Mouse (Mus musculus): Measurements from ENCODE around the gene Slc16a13. TPM values are rescaled to one million over a fixed set of nuclear protein-coding genes. Genes with fewer than 3 reads are reported as not detected.
A peak's percentile ranks its signal among the peaks of the same experiment; 100 is the strongest.
"Not testable (repeated sequence)": the region's sequence is repeated elsewhere in the genome, so short reads cannot be mapped to it uniquely, and the experiment has no call there.

Slc16a13 gene
- polyA plus RNA-seq, 1 experiment from 2014 or later: 15.7 TPM

GRCm38 (mm10) chr11:70171847-70172246 is 49.0 kb downstream of the Slc16a13 start:
- no peaks in the 10 kb centered on the region for H3K27me3 ChIP-seq (ENCODE audit: insufficient read depth, poor library complexity, severe bottlenecking)
- H3K4me1 ChIP-seq (replicated peaks): peaks cover 8% of the 10 kb centered on the region; the same call in 1 of the 2 replicates
- H3K36me3 ChIP-seq: no peaks in the 10 kb centered on the region
- H3K27ac ChIP-seq: no peak overlapping the region
- DNase-seq (ENCODE audit: low spot score): no peak
- H3K9me3 ChIP-seq: peaks cover 2% of the 10 kb centered on the region; the same call in 1 of the 2 replicates
- 50% methylated on average over 3 of the region's 3 CpGs for WGBS
- H3K4me3 ChIP-seq: no peak overlapping the region

DNA sequence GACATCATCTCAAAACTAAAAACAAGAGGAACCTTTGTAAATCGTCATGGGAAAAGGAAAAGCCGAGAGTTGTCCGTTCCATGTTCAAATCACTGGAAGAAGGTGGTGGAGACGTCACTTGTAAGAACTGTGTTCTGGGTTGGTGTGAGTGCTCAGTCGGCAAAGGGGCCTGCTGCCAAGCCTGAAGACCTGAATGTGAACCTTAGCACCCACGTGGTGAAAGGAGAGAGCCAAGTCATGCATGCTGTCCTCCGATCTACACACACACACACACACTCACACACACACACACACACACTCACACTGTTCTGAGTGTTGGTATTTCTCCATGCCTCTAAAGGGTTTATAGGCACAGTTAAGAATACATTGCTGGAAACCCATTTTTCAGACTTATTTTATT is 49.7 kb downstream of the Slc16a13 start:
- 81% methylated on average over 7 of the region's 7 CpGs for WGBS
- H3K4me3 ChIP-seq: no peak overlapping the region
- no peaks in the 10 kb centered on the region for H3K27me3 ChIP-seq (ENCODE audit: insufficient read depth, poor library complexity, severe bottlenecking)
- H3K36me3 ChIP-seq: no peaks in the 10 kb centered on the region
- no peak overlapping the region for H3K27ac ChIP-seq
- DNase-seq (ENCODE audit: low spot score): no peak
- H3K4me1 ChIP-seq (replicated peaks): peaks cover 8% of the 10 kb centered on the region; the same call in 1 of the 2 replicates
- no peaks in the 10 kb centered on the region for H3K9me3 ChIP-seq

DNA sequence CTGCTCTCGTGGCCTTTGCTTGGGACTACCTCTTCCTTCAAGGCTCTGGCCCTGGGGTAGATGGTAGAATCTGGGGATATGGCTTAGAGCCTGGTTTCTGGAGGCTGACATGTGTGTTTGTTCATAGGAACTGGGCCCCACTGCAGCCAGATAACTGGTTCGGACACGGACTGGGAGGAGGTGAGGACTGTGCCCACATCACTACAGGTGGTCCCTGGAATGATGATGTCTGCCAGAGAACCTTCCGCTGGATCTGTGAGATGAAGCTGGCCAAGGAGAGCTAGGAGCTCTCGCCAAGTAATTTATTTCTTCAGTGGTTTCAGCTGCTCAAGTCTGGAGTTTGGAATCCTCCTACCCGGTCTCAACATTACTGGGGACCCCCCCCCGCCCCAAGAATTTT is 50.6 kb downstream of the Slc16a13 start:
- H3K27me3 ChIP-seq (ENCODE audit: insufficient read depth, poor library complexity, severe bottlenecking): no peaks in the 10 kb centered on the region
- DNase-seq (ENCODE audit: low spot score): no peak
- WGBS: 85% methylated on average over 7 of the region's 7 CpGs
- H3K4me3 ChIP-seq: no peak overlapping the region
- H3K9me3 ChIP-seq: no peaks in the 10 kb centered on the region
- H3K36me3 ChIP-seq: no peaks in the 10 kb centered on the region
- H3K27ac ChIP-seq: no peak overlapping the region
- peaks cover 8% of the 10 kb centered on the region; the same call in 1 of the 2 replicates for H3K4me1 ChIP-seq (replicated peaks)

DNA sequence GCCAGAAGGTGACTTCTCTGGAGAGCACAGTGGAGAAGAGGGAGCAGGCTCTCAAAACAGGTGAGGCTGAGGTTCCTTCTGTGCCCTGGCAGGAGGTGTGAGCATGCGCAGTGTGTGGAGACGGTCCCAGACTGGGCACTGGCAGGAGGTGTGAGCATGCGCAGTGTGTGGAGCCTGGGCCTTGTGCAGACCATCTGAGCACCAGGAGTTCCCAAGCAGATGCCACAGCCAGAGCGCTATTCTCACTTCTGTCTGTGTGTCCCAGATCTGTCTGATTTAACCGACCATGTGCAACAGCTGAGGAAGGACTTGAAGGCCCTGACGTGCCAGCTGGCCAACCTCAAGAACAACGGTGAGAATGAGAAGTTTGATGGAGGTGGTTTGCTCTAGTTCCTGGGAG is 51.4 kb downstream of the Slc16a13 start:
- H3K27me3 ChIP-seq (ENCODE audit: insufficient read depth, poor library complexity, severe bottlenecking); H3K9me3 ChIP-seq; H3K27ac ChIP-seq; H3K36me3 ChIP-seq; DNase-seq (ENCODE audit: low spot score); H3K4me1 ChIP-seq (replicated peaks); H3K4me3 ChIP-seq: not testable (repeated sequence)
- WGBS: 92% methylated on average over 7 of the region's 7 CpGs

DNA sequence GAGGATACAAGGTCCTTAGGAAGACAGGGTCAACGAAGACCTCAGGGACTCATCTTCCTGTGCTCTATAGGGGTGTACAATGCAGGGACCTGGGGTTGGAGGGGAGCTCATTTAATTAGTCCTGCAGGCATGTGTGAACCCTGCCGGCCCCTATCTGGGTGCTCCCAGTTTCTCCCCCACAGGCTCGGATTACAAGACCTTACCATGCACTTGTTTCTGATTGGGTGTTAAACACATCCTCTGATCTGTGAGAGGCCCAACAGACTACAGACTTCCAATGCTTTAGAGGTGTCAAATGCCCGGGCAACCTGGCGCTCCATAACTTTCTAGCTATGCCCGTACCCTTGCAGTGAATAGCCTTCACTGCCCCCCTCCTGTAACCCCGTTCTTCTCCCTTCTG is 52.7 kb downstream of the Slc16a13 start:
- Histone ChIP-seq H3K4me1 (replicated peaks) (peaks cover 8% of the 10 kb centered on the region; the same call in 1 of the 2 replicates), H3K27ac (no peak overlapping the region), H3K27me3 (ENCODE audit: insufficient read depth, poor library complexity, severe bottlenecking) (no peaks in the 10 kb centered on the region), H3K36me3 (no peaks in the 10 kb centered on the region), H3K9me3 (no peaks in the 10 kb centered on the region), H3K4me3 (no peak overlapping the region)
- DNase-seq (ENCODE audit: low spot score): no peak
- 64% methylated on average over 7 of the region's 7 CpGs for WGBS

MicroRNAs within 50 kb of the gene (microRNA counts, 519-probe panel; counts per million panel counts)
- microRNA mmu-miR-195 (1,255 counts per million, percentile 77 among the panel's probes with 10 or more counts), microRNA mmu-miR-497 (1,255 counts per million, percentile 77 among the panel's probes with 10 or more counts)

Other genes starting within 250 kb of the Slc16a13 start
- gene Ctdnep1, start 239.9 kb downstream of the Slc16a13 start, polyA plus RNA-seq (2016; fragmentation: Nextera tagmentation; extraction: Ambion mirVana): 22.6 and 25.7 TPM in 2 replicates
- 156 and 167 TPM in 2 replicates for gene Elp5, start 238.5 kb downstream of the Slc16a13 start, polyA plus RNA-seq (2016; fragmentation: Nextera tagmentation; extraction: Ambion mirVana)
- gene Gabarap, start 229.9 kb downstream of the Slc16a13 start, polyA plus RNA-seq (2016; fragmentation: Nextera tagmentation; extraction: Ambion mirVana): 421 and 580 TPM in 2 replicates
- 93.7 and 98.1 TPM in 2 replicates for gene Phf23, start 225.3 kb downstream of the Slc16a13 start, polyA plus RNA-seq (2016; fragmentation: Nextera tagmentation; extraction: Ambion mirVana)
- gene Dvl2, start 220.5 kb downstream of the Slc16a13 start, polyA plus RNA-seq (2016; fragmentation: Nextera tagmentation; extraction: Ambion mirVana): 50.3 and 51.8 TPM in 2 replicates
- 44.9 and 51.7 TPM in 2 replicates for gene Acadvl, start 205.7 kb downstream of the Slc16a13 start, polyA plus RNA-seq (2016; fragmentation: Nextera tagmentation; extraction: Ambion mirVana)
- 16.4 and 19.9 TPM in 2 replicates for gene Dlg4, start 204.1 kb downstream of the Slc16a13 start, polyA plus RNA-seq (2016; fragmentation: Nextera tagmentation; extraction: Ambion mirVana)
- gene Asgr1, start 167.0 kb downstream of the Slc16a13 start, polyA plus RNA-seq (2016; fragmentation: Nextera tagmentation; extraction: Ambion mirVana): 0.68 and 1.3 TPM in 2 replicates
- gene Asgr2, start 128.4 kb downstream of the Slc16a13 start, polyA plus RNA-seq (2016; fragmentation: Nextera tagmentation; extraction: Ambion mirVana): 0.51 TPM in 1 of 2 replicates, not detected in the other
- not detected in 2 replicates for gene Mgl2, start 90.7 kb downstream of the Slc16a13 start, polyA plus RNA-seq (2016; fragmentation: Nextera tagmentation; extraction: Ambion mirVana)
- 0.35 and 0.81 TPM in 2 replicates for gene Clec10a, start 64.9 kb downstream of the Slc16a13 start, polyA plus RNA-seq (2016; fragmentation: Nextera tagmentation; extraction: Ambion mirVana)
- 0.93 and 1.5 TPM in 2 replicates for gene Slc16a11, start 8.3 kb downstream of the Slc16a13 start, polyA plus RNA-seq (2016; fragmentation: Nextera tagmentation; extraction: Ambion mirVana)
- 5.5 and 5.6 TPM in 2 replicates for gene Bcl6b, start 8.7 kb upstream of the Slc16a13 start, polyA plus RNA-seq (2016; fragmentation: Nextera tagmentation; extraction: Ambion mirVana)
- 240 and 261 TPM in 2 replicates for gene 0610010K14Rik, start 16.9 kb upstream of the Slc16a13 start, polyA plus RNA-seq (2016; fragmentation: Nextera tagmentation; extraction: Ambion mirVana)
- gene Gm21988, start 18.8 kb upstream of the Slc16a13 start, polyA plus RNA-seq (2016; fragmentation: Nextera tagmentation; extraction: Ambion mirVana): 10.0 and 14.5 TPM in 2 replicates
- 125 and 171 TPM in 2 replicates for gene Rnasek, start 18.8 kb upstream of the Slc16a13 start, polyA plus RNA-seq (2016; fragmentation: Nextera tagmentation; extraction: Ambion mirVana)
- gene Alox12, start 34.3 kb upstream of the Slc16a13 start, polyA plus RNA-seq (2016; fragmentation: Nextera tagmentation; extraction: Ambion mirVana): 2.4 and 3.7 TPM in 2 replicates
- gene Alox12e, start 101.6 kb upstream of the Slc16a13 start, polyA plus RNA-seq (2016; fragmentation: Nextera tagmentation; extraction: Ambion mirVana): not detected in 2 replicates
- gene Alox15, start 131.0 kb upstream of the Slc16a13 start, polyA plus RNA-seq (2016; fragmentation: Nextera tagmentation; extraction: Ambion mirVana): 0.06 and 0.16 TPM in 2 replicates
- 50.6 and 53.0 TPM in 2 replicates for gene Pelp1, start 189.0 kb upstream of the Slc16a13 start, polyA plus RNA-seq (2016; fragmentation: Nextera tagmentation; extraction: Ambion mirVana)
- 31.1 and 32.7 TPM in 2 replicates for gene Arrb2, start 211.6 kb upstream of the Slc16a13 start, polyA plus RNA-seq (2016; fragmentation: Nextera tagmentation; extraction: Ambion mirVana)
- gene Med11, start 230.9 kb upstream of the Slc16a13 start, polyA plus RNA-seq (2016; fragmentation: Nextera tagmentation; extraction: Ambion mirVana): 48.3 and 49.2 TPM in 2 replicates
- gene Zmynd15, start 238.4 kb upstream of the Slc16a13 start, polyA plus RNA-seq (2016; fragmentation: Nextera tagmentation; extraction: Ambion mirVana): 0.25 and 0.30 TPM in 2 replicates
- gene Cxcl16, start 238.9 kb upstream of the Slc16a13 start, polyA plus RNA-seq (2016; fragmentation: Nextera tagmentation; extraction: Ambion mirVana): 0.31 and 0.41 TPM in 2 replicates